Mouse (Mus musculus): Measurements from ENCODE around the gene Pom121l2. TPM values are rescaled to one million over a fixed set of nuclear protein-coding genes. Genes with fewer than 3 reads are reported as not detected.
A peak's percentile ranks its signal among the peaks of the same experiment; 100 is the strongest.

The Pom121l2 gene
- total RNA-seq, 1 experiment, result 0.31 TPM

DNA sequence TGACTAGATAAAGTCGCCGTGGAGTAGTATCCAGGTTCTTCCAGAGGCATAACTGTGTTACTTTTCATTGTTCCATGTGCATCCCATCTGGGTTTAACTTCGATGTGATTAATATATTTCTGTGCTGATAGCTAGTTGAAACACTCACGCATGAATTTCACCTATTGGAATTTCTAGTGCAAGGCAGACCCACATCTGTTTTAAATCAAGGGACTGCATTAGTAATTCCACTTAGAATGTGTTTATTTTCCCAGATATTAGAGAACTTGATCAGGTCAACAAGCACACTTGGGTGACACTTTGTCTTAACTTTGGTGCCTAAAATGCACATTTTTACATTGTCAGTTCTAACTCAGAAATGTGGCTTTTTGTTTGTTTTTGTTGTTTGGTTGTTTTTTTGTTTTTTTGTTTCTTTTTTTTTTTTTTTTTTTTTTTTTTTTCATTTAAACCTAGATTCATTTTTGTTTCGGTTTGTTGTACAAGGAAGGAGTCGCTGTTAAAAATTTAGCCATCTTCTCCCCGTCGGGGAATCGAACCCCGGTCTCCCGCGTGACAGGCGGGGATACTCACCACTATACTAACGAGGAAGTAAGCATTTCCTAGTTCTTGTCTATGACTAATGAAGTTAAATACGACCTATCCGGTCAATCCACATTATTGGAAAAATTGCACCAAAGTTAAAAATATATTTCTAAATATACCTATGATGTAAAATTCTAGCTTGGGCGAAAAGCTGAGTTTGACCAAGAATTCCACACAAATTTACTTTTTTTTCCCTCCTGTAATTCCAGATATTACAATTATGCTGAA lies 45.8 kb upstream of the Pom121l2 start:
- no peak for DNase-seq (ENCODE audit: low read depth, low spot score)
- Histone ChIP-seq H3K9ac (ENCODE audit: insufficient read depth, low read depth, low read length, poor library complexity, severe bottlenecking) (no peak overlapping the region), H3K4me1 (ENCODE audit: control insufficient read depth in 2 of 2, insufficient read depth in 2 of 2, low read length in 2 of 2, poor library complexity in 1 of 2) (peaks cover 0 to 2% of the 10 kb centered on the region in 2 experiments; a peak in 1 of 4 replicates), H3K36me3 (ENCODE audit: control insufficient read depth, insufficient read depth, low read length, poor library complexity, severe bottlenecking) (no peaks in the 10 kb centered on the region), H3K9me3 (ENCODE audit: control insufficient read depth, insufficient read depth, low read depth, low read length) (no peaks in the 10 kb centered on the region), H3K4me3 (ENCODE audit: insufficient read depth in 1 of 2, low read depth in 1 of 2, low read length in 2 of 2, poor library complexity in 1 of 2, severe bottlenecking in 1 of 2) (peak overlapping the region in 1 of 2 experiments; percentile 27; a peak in 2 of 4 replicates), H3K27ac (ENCODE audit: insufficient read depth, low read depth, low read length, poor library complexity, severe bottlenecking) (no peak overlapping the region)
- TF ChIP-seq ZC3H11A (IDR thresholded peaks at IDR 0.05; ENCODE audit: borderline replicate concordance, low read depth, low read length) (no peak), ZNF384 (IDR thresholded peaks at IDR 0.05; ENCODE audit: low read depth, low read length) (peak; percentile 96), MAFK (IDR thresholded peaks at IDR 0.05; ENCODE audit: insufficient read depth, low read depth, low read length) (peak; percentile 92), HCFC1 (IDR thresholded peaks at IDR 0.05; ENCODE audit: borderline replicate concordance, insufficient read depth, low read length) (no peak), CHD2 (IDR thresholded peaks at IDR 0.05; ENCODE audit: low read depth, low read length) (no peak)
- in situ Hi-C loops (cut with MboI; ENCODE audit: low sequenced_read_pairs in 2 of 2, unreplicated experiment in 2 of 2), result loop anchor here (10.0 to 25.0 kb wide), 2 partner anchors 90 to 673 kb away; no protein-coding TSS in a partner anchor

GRCm38 (mm10) chr13:21935833-21936232 lies 45.2 kb upstream of the Pom121l2 start:
- H3K4me3 ChIP-seq (ENCODE audit: insufficient read depth in 1 of 2, low read depth in 1 of 2, low read length in 2 of 2, poor library complexity in 1 of 2, severe bottlenecking in 1 of 2), result peak overlapping the region in 1 of 2 experiments; percentile 27; a peak in 3 of 4 replicates
- DNase-seq (ENCODE audit: low read depth, low spot score), result no peak
- H3K27ac ChIP-seq (ENCODE audit: insufficient read depth, low read depth, low read length, poor library complexity, severe bottlenecking), result no peak overlapping the region
- in situ Hi-C loops (cut with MboI; ENCODE audit: low sequenced_read_pairs in 2 of 2, unreplicated experiment in 2 of 2), result loop anchor here (10.0 to 25.0 kb wide), 2 partner anchors 89 to 674 kb away; no protein-coding TSS in a partner anchor
- H3K4me1 ChIP-seq (ENCODE audit: control insufficient read depth in 2 of 2, insufficient read depth in 2 of 2, low read length in 2 of 2, poor library complexity in 1 of 2), result peaks cover 0 to 2% of the 10 kb centered on the region in 2 experiments; a peak in 1 of 4 replicates
- no peak overlapping the region for H3K9ac ChIP-seq (ENCODE audit: insufficient read depth, low read depth, low read length, poor library complexity, severe bottlenecking)
- H3K9me3 ChIP-seq (ENCODE audit: control insufficient read depth, insufficient read depth, low read depth, low read length), result no peaks in the 10 kb centered on the region
- TF ChIP-seq ZNF384 (IDR thresholded peaks at IDR 0.05; ENCODE audit: low read depth, low read length) (no peak), ZC3H11A (IDR thresholded peaks at IDR 0.05; ENCODE audit: borderline replicate concordance, low read depth, low read length) (no peak), HCFC1 (IDR thresholded peaks at IDR 0.05; ENCODE audit: borderline replicate concordance, insufficient read depth, low read length) (no peak), MAFK (IDR thresholded peaks at IDR 0.05; ENCODE audit: insufficient read depth, low read depth, low read length) (no peak), CHD2 (IDR thresholded peaks at IDR 0.05; ENCODE audit: low read depth, low read length) (no peak)
- H3K36me3 ChIP-seq (ENCODE audit: control insufficient read depth, insufficient read depth, low read length, poor library complexity, severe bottlenecking), result no peaks in the 10 kb centered on the region

- in situ Hi-C loops (cut with MboI; ENCODE audit: low sequenced_read_pairs in 2 of 2, unreplicated experiment in 2 of 2), result loop anchor here (10.0 to 25.0 kb wide), 2 partner anchors 88 to 675 kb away; no protein-coding TSS in a partner anchor
- no peak overlapping the region for H3K27ac ChIP-seq (ENCODE audit: insufficient read depth, low read depth, low read length, poor library complexity, severe bottlenecking)
- peak; percentile 96 for DNase-seq (ENCODE audit: low read depth, low spot score)
- no peaks in the 10 kb centered on the region for H3K36me3 ChIP-seq (ENCODE audit: control insufficient read depth, insufficient read depth, low read length, poor library complexity, severe bottlenecking)
- TF ChIP-seq CHD2 (IDR thresholded peaks at IDR 0.05; ENCODE audit: low read depth, low read length), result no peak; the same call in 1 of the 2 replicates
- TF ChIP-seq MAFK (IDR thresholded peaks at IDR 0.05; ENCODE audit: insufficient read depth, low read depth, low read length), result peak; percentile 86
- 0 out of 2 replicates have a peak, but pooled peaks have one; percentile 6 for TF ChIP-seq ZNF384 (IDR thresholded peaks at IDR 0.05; ENCODE audit: low read depth, low read length)
- H3K9me3 ChIP-seq (ENCODE audit: control insufficient read depth, insufficient read depth, low read depth, low read length), result no peaks in the 10 kb centered on the region
- peak overlapping the region; percentile 63 for H3K9ac ChIP-seq (ENCODE audit: insufficient read depth, low read depth, low read length, poor library complexity, severe bottlenecking)
- peak overlapping the region; percentile 57 to 71 for H3K4me3 ChIP-seq (ENCODE audit: insufficient read depth in 1 of 2, low read depth in 1 of 2, low read length in 2 of 2, poor library complexity in 1 of 2, severe bottlenecking in 1 of 2)
- peaks cover 0 to 2% of the 10 kb centered on the region in 2 experiments; a peak in 1 of 4 replicates for H3K4me1 ChIP-seq (ENCODE audit: control insufficient read depth in 2 of 2, insufficient read depth in 2 of 2, low read length in 2 of 2, poor library complexity in 1 of 2)
These were observed 44.0 kb upstream of the Pom121l2 start for GRCm38 (mm10) chr13:21936968-21937367.

- peak overlapping the region; percentile 62 to 67 for H3K4me3 ChIP-seq (ENCODE audit: insufficient read depth in 1 of 2, low read depth in 1 of 2, low read length in 2 of 2, poor library complexity in 1 of 2, severe bottlenecking in 1 of 2)
- peak; percentile 95 for DNase-seq (ENCODE audit: low read depth, low spot score)
- no peaks in the 10 kb centered on the region for H3K9me3 ChIP-seq (ENCODE audit: control insufficient read depth, insufficient read depth, low read depth, low read length)
- H3K27ac ChIP-seq (ENCODE audit: insufficient read depth, low read depth, low read length, poor library complexity, severe bottlenecking), result no peak overlapping the region; the same call in 1 of the 2 replicates
- no peaks in the 10 kb centered on the region; a peak in 1 of 4 replicates for H3K4me1 ChIP-seq (ENCODE audit: control insufficient read depth in 2 of 2, insufficient read depth in 2 of 2, low read length in 2 of 2, poor library complexity in 1 of 2)
- H3K36me3 ChIP-seq (ENCODE audit: control insufficient read depth, insufficient read depth, low read length, poor library complexity, severe bottlenecking), result no peaks in the 10 kb centered on the region
- no peak for TF ChIP-seq HCFC1 (IDR thresholded peaks at IDR 0.05; ENCODE audit: borderline replicate concordance, insufficient read depth, low read length)
- no peak for TF ChIP-seq ZNF384 (IDR thresholded peaks at IDR 0.05; ENCODE audit: low read depth, low read length)
- no peak for TF ChIP-seq CHD2 (IDR thresholded peaks at IDR 0.05; ENCODE audit: low read depth, low read length)
- no peak for TF ChIP-seq ZC3H11A (IDR thresholded peaks at IDR 0.05; ENCODE audit: borderline replicate concordance, low read depth, low read length)
- peak; percentile 91 for TF ChIP-seq MAFK (IDR thresholded peaks at IDR 0.05; ENCODE audit: insufficient read depth, low read depth, low read length)
- in situ Hi-C loops (cut with MboI; ENCODE audit: low sequenced_read_pairs in 2 of 2, unreplicated experiment in 2 of 2), result loop anchor here in 1 of 2 experiments (25.0 kb wide), 1 partner anchor 678 kb away; no protein-coding TSS in a partner anchor
- peak overlapping the region; percentile 34; the same call in 1 of the 2 replicates for H3K9ac ChIP-seq (ENCODE audit: insufficient read depth, low read depth, low read length, poor library complexity, severe bottlenecking)
These were observed 40.8 kb upstream of the Pom121l2 start for GRCm38 (mm10) chr13:21940213-21940612.
